Mouse (Mus musculus): Measurements from ENCODE around the gene Zcchc14. TPM values are rescaled to one million over a fixed set of nuclear protein-coding genes. Genes with fewer than 3 reads are reported as not detected.

Zcchc14 gene
- polyA plus RNA-seq, 1 experiment from 2014 or later = 40.2 TPM

- WGBS = 12% methylated on average over 4 of the region's 4 CpGs
- Histone ChIP-seq H3K4me3 (ENCODE audit: low read depth, low read length) (no peak overlapping the region), H3K36me3 (ENCODE audit: control insufficient read depth, insufficient read depth, low read length) (no peaks in the 10 kb centered on the region), H3K27me3 (ENCODE audit: control insufficient read depth, insufficient read depth, low read length) (no peaks in the 10 kb centered on the region), H3K9ac (replicated peaks; ENCODE audit: low read depth, low read length) (no peak overlapping the region), H3K9me3 (ENCODE audit: control insufficient read depth, low read length) (no peaks in the 10 kb centered on the region), H3K27ac (ENCODE audit: low read depth, low read length) (no peak overlapping the region), H3K4me2 (ENCODE audit: low read depth, low read length) (no peak overlapping the region), H3K4me1 (ENCODE audit: control insufficient read depth, insufficient read depth, low read length) (peaks cover 10% of the 10 kb centered on the region)
- no peak for ATAC-seq (ENCODE audit: low read depth)
Observed at GRCm38 (mm10) chr8:121685419-121685818, 32.7 kb upstream of the Zcchc14 start.

- H3K4me1 ChIP-seq (ENCODE audit: control insufficient read depth, insufficient read depth, low read length) = peaks cover 10% of the 10 kb centered on the region
- WGBS = 80% methylated on average over 10 of the region's 10 CpGs
- H3K9me3 ChIP-seq (ENCODE audit: control insufficient read depth, low read length) = no peaks in the 10 kb centered on the region
- ATAC-seq (ENCODE audit: low read depth) = no peak
- no peaks in the 10 kb centered on the region for H3K27me3 ChIP-seq (ENCODE audit: control insufficient read depth, insufficient read depth, low read length)
- H3K9ac ChIP-seq (replicated peaks; ENCODE audit: low read depth, low read length) = no peak overlapping the region
- H3K4me2 ChIP-seq (ENCODE audit: low read depth, low read length) = no peak overlapping the region
- H3K27ac ChIP-seq (ENCODE audit: low read depth, low read length) = no peak overlapping the region
- H3K4me3 ChIP-seq (ENCODE audit: low read depth, low read length) = no peak overlapping the region
- H3K36me3 ChIP-seq (ENCODE audit: control insufficient read depth, insufficient read depth, low read length) = no peaks in the 10 kb centered on the region
Observed at GRCm38 (mm10) chr8:121683083-121683832, 30.6 kb upstream of the Zcchc14 start.

- Histone ChIP-seq H3K27me3 (ENCODE audit: control insufficient read depth, insufficient read depth, low read length) (no peaks in the 10 kb centered on the region), H3K27ac (ENCODE audit: low read depth, low read length) (no peak overlapping the region), H3K4me2 (ENCODE audit: low read depth, low read length) (no peak overlapping the region), H3K4me3 (ENCODE audit: low read depth, low read length) (no peak overlapping the region), H3K9ac (replicated peaks; ENCODE audit: low read depth, low read length) (no peak overlapping the region), H3K4me1 (ENCODE audit: control insufficient read depth, insufficient read depth, low read length) (no peaks in the 10 kb centered on the region), H3K9me3 (ENCODE audit: control insufficient read depth, low read length) (no peaks in the 10 kb centered on the region), H3K36me3 (ENCODE audit: control insufficient read depth, insufficient read depth, low read length) (no peaks in the 10 kb centered on the region)
- WGBS = 68% methylated on average over 10 of the region's 10 CpGs
- ATAC-seq (ENCODE audit: low read depth) = no peak
Observed at GRCm38 (mm10) chr8:121681457-121681856, 28.8 kb upstream of the Zcchc14 start.

GRCm38 (mm10) chr8:121680896-121681295 is 28.2 kb upstream of the Zcchc14 start:
- Histone ChIP-seq H3K9ac (replicated peaks; ENCODE audit: low read depth, low read length) (no peak overlapping the region), H3K9me3 (ENCODE audit: control insufficient read depth, low read length) (no peaks in the 10 kb centered on the region), H3K36me3 (ENCODE audit: control insufficient read depth, insufficient read depth, low read length) (no peaks in the 10 kb centered on the region), H3K4me2 (ENCODE audit: low read depth, low read length) (no peak overlapping the region), H3K27ac (ENCODE audit: low read depth, low read length) (no peak overlapping the region), H3K27me3 (ENCODE audit: control insufficient read depth, insufficient read depth, low read length) (no peaks in the 10 kb centered on the region), H3K4me3 (ENCODE audit: low read depth, low read length) (no peak overlapping the region), H3K4me1 (ENCODE audit: control insufficient read depth, insufficient read depth, low read length) (no peaks in the 10 kb centered on the region)
- WGBS = 93% methylated on average over 4 of the region's 4 CpGs
- ATAC-seq (ENCODE audit: low read depth) = no peak

- Histone ChIP-seq H3K27ac (ENCODE audit: low read depth, low read length) (no peak overlapping the region), H3K4me3 (ENCODE audit: low read depth, low read length) (no peak overlapping the region), H3K9ac (replicated peaks; ENCODE audit: low read depth, low read length) (no peak overlapping the region), H3K9me3 (ENCODE audit: control insufficient read depth, low read length) (no peaks in the 10 kb centered on the region), H3K4me1 (ENCODE audit: control insufficient read depth, insufficient read depth, low read length) (no peaks in the 10 kb centered on the region), H3K36me3 (ENCODE audit: control insufficient read depth, insufficient read depth, low read length) (no peaks in the 10 kb centered on the region), H3K4me2 (ENCODE audit: low read depth, low read length) (no peak overlapping the region), H3K27me3 (ENCODE audit: control insufficient read depth, insufficient read depth, low read length) (no peaks in the 10 kb centered on the region)
- 63% methylated on average over 5 of the region's 5 CpGs for WGBS
- ATAC-seq (ENCODE audit: low read depth) = no peak
Observed at GRCm38 (mm10) chr8:121678696-121679095, 26.0 kb upstream of the Zcchc14 start.

GRCm38 (mm10) chr8:121675701-121676100 is 23.0 kb upstream of the Zcchc14 start:
- Histone ChIP-seq H3K4me3 (ENCODE audit: low read depth, low read length) (no peak overlapping the region), H3K27me3 (ENCODE audit: control insufficient read depth, insufficient read depth, low read length) (no peaks in the 10 kb centered on the region), H3K4me1 (ENCODE audit: control insufficient read depth, insufficient read depth, low read length) (no peaks in the 10 kb centered on the region), H3K4me2 (ENCODE audit: low read depth, low read length) (no peak overlapping the region), H3K36me3 (ENCODE audit: control insufficient read depth, insufficient read depth, low read length) (no peaks in the 10 kb centered on the region), H3K9me3 (ENCODE audit: control insufficient read depth, low read length) (no peaks in the 10 kb centered on the region), H3K9ac (replicated peaks; ENCODE audit: low read depth, low read length) (no peak overlapping the region), H3K27ac (ENCODE audit: low read depth, low read length) (no peak overlapping the region)
- 57% methylated on average over 20 of the region's 20 CpGs for WGBS
- ATAC-seq (ENCODE audit: low read depth) = no peak

- Histone ChIP-seq H3K27ac (ENCODE audit: low read depth, low read length) (no peak overlapping the region), H3K4me1 (ENCODE audit: control insufficient read depth, insufficient read depth, low read length) (no peaks in the 10 kb centered on the region), H3K9me3 (ENCODE audit: control insufficient read depth, low read length) (no peaks in the 10 kb centered on the region), H3K9ac (replicated peaks; ENCODE audit: low read depth, low read length) (no peak overlapping the region), H3K4me2 (ENCODE audit: low read depth, low read length) (no peak overlapping the region), H3K36me3 (ENCODE audit: control insufficient read depth, insufficient read depth, low read length) (no peaks in the 10 kb centered on the region), H3K4me3 (ENCODE audit: low read depth, low read length) (no peak overlapping the region), H3K27me3 (ENCODE audit: control insufficient read depth, insufficient read depth, low read length) (no peaks in the 10 kb centered on the region)
- WGBS = 73% methylated on average over 3 of the region's 3 CpGs
- ATAC-seq (ENCODE audit: low read depth) = no peak
Observed at GRCm38 (mm10) chr8:121675161-121675560, 22.5 kb upstream of the Zcchc14 start.

GRCm38 (mm10) chr8:121674524-121674923 is 21.8 kb upstream of the Zcchc14 start:
- no peak overlapping the region for H3K4me2 ChIP-seq (ENCODE audit: low read depth, low read length)
- H3K4me1 ChIP-seq (ENCODE audit: control insufficient read depth, insufficient read depth, low read length) = no peaks in the 10 kb centered on the region; the same call in 1 of the 2 replicates
- 56% methylated on average over 5 of the region's 5 CpGs for WGBS
- H3K4me3 ChIP-seq (ENCODE audit: low read depth, low read length) = no peak overlapping the region
- ATAC-seq (ENCODE audit: low read depth) = no peak
- H3K27me3 ChIP-seq (ENCODE audit: control insufficient read depth, insufficient read depth, low read length) = no peaks in the 10 kb centered on the region
- H3K27ac ChIP-seq (ENCODE audit: low read depth, low read length) = no peak overlapping the region
- H3K9ac ChIP-seq (replicated peaks; ENCODE audit: low read depth, low read length) = no peak overlapping the region
- H3K36me3 ChIP-seq (ENCODE audit: control insufficient read depth, insufficient read depth, low read length) = no peaks in the 10 kb centered on the region
- no peaks in the 10 kb centered on the region for H3K9me3 ChIP-seq (ENCODE audit: control insufficient read depth, low read length)

GRCm38 (mm10) chr8:121673917-121674316 is 21.2 kb upstream of the Zcchc14 start:
- WGBS = 73% methylated on average over 5 of the region's 5 CpGs
- Histone ChIP-seq H3K4me1 (ENCODE audit: control insufficient read depth, insufficient read depth, low read length) (peaks cover 6% of the 10 kb centered on the region; the same call in 1 of the 2 replicates), H3K4me3 (ENCODE audit: low read depth, low read length) (no peak overlapping the region), H3K9ac (replicated peaks; ENCODE audit: low read depth, low read length) (no peak overlapping the region), H3K27me3 (ENCODE audit: control insufficient read depth, insufficient read depth, low read length) (no peaks in the 10 kb centered on the region), H3K27ac (ENCODE audit: low read depth, low read length) (no peak overlapping the region; the same call in 1 of the 2 replicates), H3K4me2 (ENCODE audit: low read depth, low read length) (no peak overlapping the region), H3K9me3 (ENCODE audit: control insufficient read depth, low read length) (no peaks in the 10 kb centered on the region), H3K36me3 (ENCODE audit: control insufficient read depth, insufficient read depth, low read length) (no peaks in the 10 kb centered on the region)
- ATAC-seq (ENCODE audit: low read depth) = peak; percentile 89

Measured in neural tube, embryonic 14.5 days (tissue).